Mouse (Mus musculus): ENCODE measurements around the gene C2cd4b. TPM values are rescaled to one million over a fixed set of nuclear protein-coding genes. Genes with fewer than 3 reads are reported as not detected.

Gene C2cd4b
- polyA plus RNA-seq (2012; rRNA removed): not detected in 2 replicates

DNA sequence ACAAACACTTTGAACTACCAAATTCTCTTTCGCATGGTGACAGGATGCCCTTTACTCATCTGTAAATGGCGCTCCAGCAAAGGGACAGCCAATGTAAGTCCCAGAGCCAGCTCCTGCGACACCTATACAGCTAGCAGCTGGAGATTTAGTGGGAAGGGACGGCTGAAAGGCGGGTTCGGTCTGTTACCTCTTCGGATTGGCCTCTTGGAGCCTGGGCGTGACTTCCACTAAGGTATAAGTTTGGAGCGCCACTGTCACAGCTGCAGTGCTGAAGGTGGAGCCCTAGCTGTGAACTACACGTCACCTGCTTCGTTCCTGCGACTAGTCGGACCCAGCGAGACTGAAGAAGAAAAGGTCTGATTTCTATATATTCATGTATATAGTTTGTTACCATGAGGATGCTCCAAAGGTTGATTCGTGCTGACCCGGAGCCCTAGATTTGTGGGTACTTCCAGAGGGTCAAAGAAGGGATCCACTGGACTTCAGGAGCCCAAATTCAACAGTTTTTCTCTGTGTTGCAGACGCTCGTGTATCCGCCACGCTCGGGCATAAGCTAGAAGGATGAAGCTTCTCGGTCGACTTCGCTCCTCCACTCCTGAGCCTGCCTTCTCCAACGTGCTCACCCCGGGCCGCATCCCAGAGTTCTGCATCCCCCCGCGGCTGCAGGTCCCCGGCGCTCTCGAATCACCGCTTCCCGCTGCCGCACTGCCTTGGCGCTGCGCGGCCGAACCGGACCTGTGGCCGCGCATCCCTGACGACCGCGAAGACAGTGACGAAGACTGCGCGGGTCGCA, at the start of gene C2cd4b:
TSS of gene C2cd4b (plus strand) at position 275 of the 793 bp plus-strand sequence.
- peak; percentile 43 for DNase-seq
- 2% methylated on average over 49 of the region's 49 CpGs for WGBS

GRCm38 (mm10) chr9:67711051-67711877, 48.0 kb upstream of the C2cd4b start:
- H3K4me3 ChIP-seq (ENCODE audit: insufficient read depth, low read depth, low read length): no peak overlapping the region
- H3K27me3 ChIP-seq (replicated peaks; ENCODE audit: control insufficient read depth, insufficient read depth, low read length): no peaks in the 10 kb centered on the region
- 39% methylated on average over 15 of the region's 15 CpGs for WGBS
- no peaks in the 10 kb centered on the region for H3K36me3 ChIP-seq (ENCODE audit: control insufficient read depth, insufficient read depth, low read length)
- no peaks in the 10 kb centered on the region for H3K4me1 ChIP-seq (ENCODE audit: control insufficient read depth, insufficient read depth, low read length)
- no peak overlapping the region for H3K27ac ChIP-seq (ENCODE audit: insufficient read depth, low read depth, low read length)
- TF ChIP-seq CTCF (conservative IDR thresholded peaks at IDR 0.05; ENCODE audit: insufficient read depth, insufficient read length, low read depth, low read length) (peak; percentile 90), POLR2A (IDR thresholded peaks at IDR 0.05; ENCODE audit: low read depth, low read length) (no peak)
- DNase-seq: peak; percentile 69

More for the DNA sequence above, at the start of gene C2cd4b:
- H3K4me1 ChIP-seq (ENCODE audit: control insufficient read depth, insufficient read depth, low read length): no peaks in the 10 kb centered on the region
- peak within 1 kb of the TSS; percentile 36; the same call in 1 of the 2 replicates for H3K4me3 ChIP-seq (ENCODE audit: insufficient read depth, low read depth, low read length)
- H3K27ac ChIP-seq (ENCODE audit: insufficient read depth, low read depth, low read length): no peak within 1 kb of the TSS
- 0 out of 2 replicates have a peak, but pooled peaks cover 1% of the 10 kb centered on the region for H3K27me3 ChIP-seq (replicated peaks; ENCODE audit: control insufficient read depth, insufficient read depth, low read length)
- TF ChIP-seq POLR2A (IDR thresholded peaks at IDR 0.05; ENCODE audit: low read depth, low read length) (no peak), CTCF (conservative IDR thresholded peaks at IDR 0.05; ENCODE audit: insufficient read depth, insufficient read length, low read depth, low read length) (no peak)
- H3K36me3 ChIP-seq (ENCODE audit: control insufficient read depth, insufficient read depth, low read length): no peaks in the 10 kb centered on the region

GRCm38 (mm10) chr9:67712146-67712545, 47.1 kb upstream of the C2cd4b start:
- WGBS: 66% methylated on average over 9 of the region's 9 CpGs
- DNase-seq: no peak
- TF ChIP-seq CTCF (conservative IDR thresholded peaks at IDR 0.05; ENCODE audit: insufficient read depth, insufficient read length, low read depth, low read length) (no peak), POLR2A (IDR thresholded peaks at IDR 0.05; ENCODE audit: low read depth, low read length) (no peak)
- H3K4me1 ChIP-seq (ENCODE audit: control insufficient read depth, insufficient read depth, low read length): no peaks in the 10 kb centered on the region
- H3K4me3 ChIP-seq (ENCODE audit: insufficient read depth, low read depth, low read length): no peak overlapping the region
- no peaks in the 10 kb centered on the region for H3K27me3 ChIP-seq (replicated peaks; ENCODE audit: control insufficient read depth, insufficient read depth, low read length)
- H3K36me3 ChIP-seq (ENCODE audit: control insufficient read depth, insufficient read depth, low read length): no peaks in the 10 kb centered on the region
- H3K27ac ChIP-seq (ENCODE audit: insufficient read depth, low read depth, low read length): no peak overlapping the region

DNA sequence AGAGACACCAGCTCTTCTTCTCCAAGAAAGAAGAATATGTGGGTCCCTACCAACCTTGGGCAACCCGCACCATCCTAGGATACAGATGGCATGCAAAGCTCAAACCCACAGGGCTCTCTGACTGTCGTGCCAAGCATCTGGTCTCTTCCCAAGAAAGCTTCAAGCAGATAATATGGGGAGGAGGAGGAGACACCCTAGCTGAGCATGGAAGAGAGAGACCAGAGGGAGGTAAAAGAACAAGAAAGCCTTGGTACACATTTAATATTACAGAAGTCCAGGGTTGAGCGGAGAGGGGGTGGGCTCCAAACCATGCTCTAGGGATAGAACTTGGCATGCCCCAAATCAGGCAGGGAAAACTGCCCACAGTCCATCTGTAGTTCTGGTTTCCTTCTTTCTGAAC, 42.2 kb upstream of the C2cd4b start:
- Histone ChIP-seq H3K27ac (ENCODE audit: insufficient read depth, low read depth, low read length) (no peak overlapping the region), H3K27me3 (replicated peaks; ENCODE audit: control insufficient read depth, insufficient read depth, low read length) (no peaks in the 10 kb centered on the region), H3K4me3 (ENCODE audit: insufficient read depth, low read depth, low read length) (no peak overlapping the region), H3K36me3 (ENCODE audit: control insufficient read depth, insufficient read depth, low read length) (no peaks in the 10 kb centered on the region), H3K4me1 (ENCODE audit: control insufficient read depth, insufficient read depth, low read length) (no peaks in the 10 kb centered on the region)
- DNase-seq: no peak
- WGBS: 89% methylated on average over 3 of the region's 3 CpGs
- TF ChIP-seq POLR2A (IDR thresholded peaks at IDR 0.05; ENCODE audit: low read depth, low read length): no peak
- no peak for TF ChIP-seq CTCF (conservative IDR thresholded peaks at IDR 0.05; ENCODE audit: insufficient read depth, insufficient read length, low read depth, low read length)

DNA sequence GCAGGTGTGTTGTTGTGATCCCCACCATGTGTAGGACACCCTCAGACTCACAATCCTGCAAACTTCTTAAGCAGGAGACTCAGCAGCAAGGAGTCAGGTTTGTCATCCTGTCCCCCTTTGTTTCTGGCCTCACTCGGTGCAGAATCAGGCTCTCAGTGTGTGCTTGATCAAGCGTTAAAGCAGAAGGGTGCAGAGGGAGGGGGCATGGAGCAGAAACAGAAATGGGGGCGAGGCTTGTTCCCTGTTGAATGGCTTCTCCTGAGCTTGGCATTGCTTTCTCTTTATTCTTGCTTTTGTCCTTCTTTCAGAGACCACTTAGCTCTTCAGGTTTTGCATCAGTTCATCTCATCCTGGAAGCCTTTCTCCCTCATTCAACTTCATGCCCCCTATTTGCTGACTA, 40.6 kb upstream of the C2cd4b start:
- Histone ChIP-seq H3K36me3 (ENCODE audit: control insufficient read depth, insufficient read depth, low read length) (no peaks in the 10 kb centered on the region), H3K27me3 (replicated peaks; ENCODE audit: control insufficient read depth, insufficient read depth, low read length) (no peaks in the 10 kb centered on the region), H3K4me1 (ENCODE audit: control insufficient read depth, insufficient read depth, low read length) (no peaks in the 10 kb centered on the region), H3K4me3 (ENCODE audit: insufficient read depth, low read depth, low read length) (no peak overlapping the region), H3K27ac (ENCODE audit: insufficient read depth, low read depth, low read length) (no peak overlapping the region)
- WGBS: 34% methylated on average over 3 of the region's 3 CpGs
- no peak for TF ChIP-seq POLR2A (IDR thresholded peaks at IDR 0.05; ENCODE audit: low read depth, low read length)
- TF ChIP-seq CTCF (conservative IDR thresholded peaks at IDR 0.05; ENCODE audit: insufficient read depth, insufficient read length, low read depth, low read length): no peak
- no peak for DNase-seq

GRCm38 (mm10) chr9:67720150-67720549, 39.1 kb upstream of the C2cd4b start:
- H3K36me3 ChIP-seq (ENCODE audit: control insufficient read depth, insufficient read depth, low read length): no peaks in the 10 kb centered on the region
- H3K27ac ChIP-seq (ENCODE audit: insufficient read depth, low read depth, low read length): no peak overlapping the region
- H3K27me3 ChIP-seq (replicated peaks; ENCODE audit: control insufficient read depth, insufficient read depth, low read length): no peaks in the 10 kb centered on the region
- WGBS: 70% methylated on average over 3 of the region's 3 CpGs
- H3K4me1 ChIP-seq (ENCODE audit: control insufficient read depth, insufficient read depth, low read length): no peaks in the 10 kb centered on the region
- DNase-seq: no peak
- H3K4me3 ChIP-seq (ENCODE audit: insufficient read depth, low read depth, low read length): no peak overlapping the region
- TF ChIP-seq CTCF (conservative IDR thresholded peaks at IDR 0.05; ENCODE audit: insufficient read depth, insufficient read length, low read depth, low read length) (no peak), POLR2A (IDR thresholded peaks at IDR 0.05; ENCODE audit: low read depth, low read length) (no peak)

GRCm38 (mm10) chr9:67722378-67722777, 36.9 kb upstream of the C2cd4b start:
- H3K27me3 ChIP-seq (replicated peaks; ENCODE audit: control insufficient read depth, insufficient read depth, low read length): no peaks in the 10 kb centered on the region
- H3K36me3 ChIP-seq (ENCODE audit: control insufficient read depth, insufficient read depth, low read length): no peaks in the 10 kb centered on the region
- no peak for DNase-seq
- TF ChIP-seq POLR2A (IDR thresholded peaks at IDR 0.05; ENCODE audit: low read depth, low read length): no peak
- no peak for TF ChIP-seq CTCF (conservative IDR thresholded peaks at IDR 0.05; ENCODE audit: insufficient read depth, insufficient read length, low read depth, low read length)
- no peak overlapping the region for H3K27ac ChIP-seq (ENCODE audit: insufficient read depth, low read depth, low read length)
- H3K4me3 ChIP-seq (ENCODE audit: insufficient read depth, low read depth, low read length): no peak overlapping the region
- no peaks in the 10 kb centered on the region for H3K4me1 ChIP-seq (ENCODE audit: control insufficient read depth, insufficient read depth, low read length)
- 84% methylated on average over 8 of the region's 8 CpGs for WGBS

Measured in kidney, adult 2 months (tissue).